Comparison of ENCODE assay signal across 10 mouse cellular contexts in the genomic region with DNA sequence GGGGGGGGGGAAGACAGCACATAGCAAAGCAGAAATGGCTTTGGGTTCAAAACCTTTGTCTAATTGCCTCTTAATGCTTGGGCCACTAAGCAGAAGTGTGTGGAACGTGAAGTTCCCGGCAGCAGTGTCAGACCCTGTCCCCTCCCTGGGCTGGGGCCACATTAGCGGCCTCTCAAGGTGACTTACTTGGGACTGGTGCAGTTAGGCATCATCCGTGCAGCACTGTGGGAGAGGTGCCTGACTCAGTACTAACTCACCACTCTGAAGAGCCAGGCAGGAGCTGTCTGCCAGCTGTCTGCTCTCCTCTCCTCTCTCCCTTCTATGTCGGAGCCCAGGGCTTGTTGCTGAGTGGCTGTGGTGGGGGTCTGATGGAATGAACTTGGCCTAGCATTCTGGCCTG. TPM values are rescaled to one million over a fixed set of nuclear protein-coding genes. Genes with fewer than 3 reads are reported as not detected.
A peak's percentile ranks its signal among the peaks of the same experiment; 100 is the strongest.
DNase-seq lines count a peak whose midpoint lies in the region; ATAC-seq and TF ChIP-seq lines count a peak whose summit lies in the region.
"Had no signal": no experiment of that assay in that cellular context is flagged by ENCODE, and none has a peak within 500 bp of the region (broad histone marks: within the 10 kb centered on the region; RNA-seq: fewer than 3 reads in every experiment).

No protein-coding gene starts in this region.

- H3K27me3 ChIP-seq in liver, embryonic 12.5 days (replicated peaks) = no peaks in the 10 kb centered on the region
- no peaks in the 10 kb centered on the region for H3K27me3 ChIP-seq in hindbrain, postnatal 0 days (ENCODE audit: insufficient read depth, low read length)
- H3K27me3 ChIP-seq: limb, embryonic 13.5 days had no signal

- ATAC-seq in liver, embryonic 12.5 days = no peak
- ATAC-seq in hindbrain, postnatal 0 days = no peak

- H3K27ac ChIP-seq in liver, embryonic 12.5 days = peak overlapping the region; percentile 29
- no peak overlapping the region for H3K27ac ChIP-seq in hindbrain, postnatal 0 days
- H3K27ac ChIP-seq: limb, embryonic 13.5 days had no signal

- no peak overlapping the region for H3K9ac ChIP-seq in liver, embryonic 12.5 days
- no peak overlapping the region for H3K9ac ChIP-seq in hindbrain, postnatal 0 days (replicated peaks; ENCODE audit: low read length)
- H3K9ac ChIP-seq: limb, embryonic 13.5 days had no signal

- peaks cover 19% of the 10 kb centered on the region for H3K36me3 ChIP-seq in liver, embryonic 12.5 days
- no peaks in the 10 kb centered on the region for H3K36me3 ChIP-seq in hindbrain, postnatal 0 days (ENCODE audit: insufficient read depth, low read length)

- no peaks in the 10 kb centered on the region for H3K9me3 ChIP-seq in liver, embryonic 12.5 days (replicated peaks)
- H3K9me3 ChIP-seq in hindbrain, postnatal 0 days (ENCODE audit: low read length) = no peaks in the 10 kb centered on the region
- H3K9me3 ChIP-seq: limb, embryonic 13.5 days had no signal

- TF ChIP-seq CTCF in hindbrain, postnatal 0 days (IDR thresholded peaks at IDR 0.05; ENCODE audit: low read depth) = no peak

- DNase-seq in adrenal gland, adult (ENCODE audit: inconsistent age in 2 of 2, low spot score in 1 of 2) = peak; percentile 52 to 63
- no peak for DNase-seq in adrenal gland, postnatal 36 days
- DNase-seq in heart, adult 8-10 months (ENCODE audit: low spot score) = peak; percentile 1
- no peak for DNase-seq in heart, postnatal 4 days
- no peak for DNase-seq in liver
- DNase-seq in hindbrain, postnatal 0 days (ENCODE audit: low spot score) = no peak
- no peak for DNase-seq in left cerebral cortex, adult 9 months (ENCODE audit: low spot score in 2 of 2)
- DNase-seq: thymus, postnatal 36 days had no signal

- 80% methylated on average over 5 of the region's 5 CpGs for WGBS in liver, embryonic 12.5 days (ENCODE audit: insufficient replicate concordance)
- 66% methylated on average over 5 of the region's 5 CpGs for WGBS in hindbrain, postnatal 0 days

- peaks cover 81% of the 10 kb centered on the region for H3K4me1 ChIP-seq in liver, embryonic 12.5 days
- H3K4me1 ChIP-seq in hindbrain, postnatal 0 days (ENCODE audit: insufficient read depth, low read length) = peaks cover 27% of the 10 kb centered on the region

- no peak overlapping the region for H3K4me3 ChIP-seq in liver, embryonic 12.5 days
- H3K4me3 ChIP-seq in hindbrain, postnatal 0 days (ENCODE audit: low read length) = no peak overlapping the region
- H3K4me3 ChIP-seq: limb, embryonic 13.5 days had no signal

- no peak overlapping the region for H3K4me2 ChIP-seq in liver, embryonic 12.5 days
- 0 out of 2 replicates have a peak overlapping the region, but pooled peaks have one; percentile 5 for H3K4me2 ChIP-seq in hindbrain, postnatal 0 days (ENCODE audit: low read depth, low read length)

RNA-seq across cellular contexts. Expression of a gene that starts 6.1 kb away (rescaled TPM):
- 100 to 1,000 TPM; 297 to 341 TPM for total RNA-seq in adrenal gland, postnatal 36 days (2021)
- 100 to 1,000 TPM; 196 to 226 (median 214) TPM for total RNA-seq in heart, adult 8-10 months (2022)
- 100 to 1,000 TPM; 255 to 279 TPM for total RNA-seq in heart, postnatal 4 days (2021)
- 112 and 122 TPM in 2 replicates for polyA plus RNA-seq in liver, embryonic 12.5 days (2016; fragmentation: Nextera tagmentation; extraction: Ambion mirVana)
- 50.7 and 57.2 TPM in 2 replicates for total RNA-seq in hindbrain, postnatal 0 days (2014; rRNA removed)
- 112 and 116 TPM in 2 replicates for polyA plus RNA-seq in hindbrain, postnatal 0 days (2015; fragmentation: Nextera tagmentation; extraction: Ambion mirVana)

Comparison
In these comparisons a context has a peak if more than half of its experiments do, and no peak if none do; other contexts are left out.
1. DNase-seq: peak in adrenal gland, adult (2 of 2) and heart, adult 8-10 months (single experiment); none in adrenal gland, postnatal 36 days (0 of 2), heart, postnatal 4 days (single experiment), liver (single experiment), hindbrain, postnatal 0 days (single experiment) and left cerebral cortex, adult 9 months (0 of 2).